Mouse (Mus musculus) right cerebral cortex, postnatal 4 days (tissue): ENCODE data around the gene Chrna5.
A peak's percentile ranks its signal among the peaks of the same experiment; 100 is the strongest.

Experiments used
- DNase-seq: peaks from one replicate; pipeline ENCODE4 v3.0.0-alpha.2; 2022

Chrna5 gene

GRCm38 (mm10) chr9:55023902-55024583, 43.4 kb downstream of the Chrna5 start:
- peak; percentile 89 for DNase-seq

- no peak for DNase-seq
Observed at GRCm38 (mm10) chr9:55025534-55026274, 45.0 kb downstream of the Chrna5 start.

- peak; percentile 35 for DNase-seq
Observed at GRCm38 (mm10) chr9:55026275-55026663, 45.6 kb downstream of the Chrna5 start, which contains the start of gene Chrna3. Gene Chrna3, minus strand, starts transcription at chr9:55026562.

- DNase-seq = no peak
Observed at GRCm38 (mm10) chr9:55031435-55032167, 50.9 kb downstream of the Chrna5 start.

- no peak for DNase-seq
Observed at GRCm38 (mm10) chr9:55038948-55039347, 58.3 kb downstream of the Chrna5 start.

GRCm38 (mm10) chr9:55039983-55040382, 59.3 kb downstream of the Chrna5 start:
- DNase-seq = peak; percentile 47

GRCm38 (mm10) chr9:55041389-55041788, 60.7 kb downstream of the Chrna5 start:
- peak; percentile 7 for DNase-seq

GRCm38 (mm10) chr9:55043688-55044087, 63.0 kb downstream of the Chrna5 start:
- DNase-seq = no peak

GRCm38 (mm10) chr9:55045001-55045400, 64.3 kb downstream of the Chrna5 start:
- no peak for DNase-seq

- no peak for DNase-seq
Observed at GRCm38 (mm10) chr9:55046764-55047163, 66.1 kb downstream of the Chrna5 start.

GRCm38 (mm10) chr9:55048211-55048880, 67.7 kb downstream of the Chrna5 start, which contains the start of gene Chrnb4:
Gene Chrnb4, minus strand, starts transcription at chr9:55048779.
- no peak for DNase-seq

GRCm38 (mm10) chr9:55055386-55055930, 74.8 kb downstream of the Chrna5 start:
- no peak for DNase-seq
